Comparison of ENCODE assay signal across 18 mouse cellular contexts in the genomic region with DNA sequence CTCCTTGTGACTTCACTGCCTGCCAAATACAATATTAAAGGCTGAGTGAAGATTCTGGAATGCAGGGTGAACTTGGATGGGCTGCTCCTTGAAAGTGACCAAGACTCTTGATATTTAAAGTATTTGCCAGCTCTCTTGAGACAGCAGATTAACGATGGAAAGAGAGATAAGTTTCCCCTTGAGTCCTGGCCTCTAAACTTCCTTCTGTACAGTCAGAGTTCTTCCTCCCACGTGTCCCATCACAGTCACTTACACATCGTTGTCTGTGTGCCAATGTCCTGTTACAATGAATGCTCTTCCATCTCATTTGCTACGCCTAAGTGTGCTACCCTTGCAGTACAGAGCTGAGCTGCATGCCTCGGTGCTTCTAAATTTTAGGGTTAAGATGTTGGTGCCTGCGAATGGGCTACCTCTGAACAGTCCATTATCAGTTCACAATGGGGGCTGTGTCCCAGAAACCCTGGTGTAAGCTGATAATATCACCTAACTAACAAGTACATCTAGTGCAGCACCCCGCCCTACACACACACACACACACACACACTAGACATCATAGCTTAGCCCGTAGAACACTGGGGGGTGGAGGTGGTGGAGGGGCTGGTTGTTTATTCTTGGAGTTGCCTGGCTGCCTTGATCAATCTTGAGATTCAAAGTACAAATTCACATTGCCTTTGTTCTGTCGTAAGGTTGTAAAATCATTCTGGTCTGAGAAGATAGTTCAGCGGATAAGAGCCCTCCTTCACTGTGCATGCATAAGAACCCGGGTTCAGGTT.
DNase-seq lines count a peak whose midpoint lies in the region; ATAC-seq and TF ChIP-seq lines count a peak whose summit lies in the region.
"Had no signal": no experiment of that assay in that cellular context is flagged by ENCODE, and none has a peak within 500 bp of the region (broad histone marks: within the 10 kb centered on the region; RNA-seq: fewer than 3 reads in every experiment).

No protein-coding gene starts in this region.

- H3K9ac ChIP-seq in lung, embryonic 14.5 days, result no peak overlapping the region
- H3K9ac ChIP-seq: forebrain, embryonic 15.5 days had no signal

- H3K4me1 ChIP-seq in lung, embryonic 14.5 days (ENCODE audit: insufficient read depth), result peaks cover 10% of the 10 kb centered on the region
- H3K4me1 ChIP-seq in lung, adult 2 months (ENCODE audit: control insufficient read depth, insufficient read depth, low read length), result 0 out of 2 replicates have a peak, but pooled peaks cover under 1% of the 10 kb centered on the region
- H3K4me1 ChIP-seq: forebrain, embryonic 15.5 days; midbrain, embryonic 10.5 days had no signal

- H3K79me2 ChIP-seq in C2C12 (ENCODE audit: control insufficient read depth, insufficient read depth), result no peaks in the 10 kb centered on the region

- DNase-seq in lung, embryonic 14.5 days, result peak; percentile 65
- DNase-seq in lung, adult 2 months, result no peak
- DNase-seq in Patski (ENCODE audit: low read depth, low spot score), result peak; percentile 24
- peak; percentile 18 for DNase-seq in lung, postnatal 14 days
- no peak for DNase-seq in gastrocnemius, adult 8-10 months (ENCODE audit: low spot score in 2 of 2)
- no peak for DNase-seq in left cerebral cortex, postnatal 14 days (ENCODE audit: low spot score in 2 of 2)
- DNase-seq: adrenal gland, adult 8-10 months; cerebellum, adult 8-10 months; gastrocnemius, postnatal 25 days; kidney, postnatal 25 days; thymus, postnatal 25 days had no signal

- WGBS in lung, embryonic 14.5 days, result 40% methylated on average over 11 of the region's 11 CpGs
- 49% methylated on average over 11 of the region's 11 CpGs for WGBS in lung, adult 2 months

- peak; percentile 52; the same call in 1 of the 2 replicates for ATAC-seq in lung, embryonic 14.5 days (ENCODE audit: insufficient read depth)
- peak; percentile 53 for ATAC-seq in Patski
- ATAC-seq: forebrain, embryonic 15.5 days; hindbrain, postnatal 0 days had no signal

- no peak overlapping the region for H3K4me3 ChIP-seq in lung, embryonic 14.5 days (ENCODE audit: low read depth, low read length)
- no peak overlapping the region for H3K4me3 ChIP-seq in lung, adult 2 months (replicated peaks; ENCODE audit: extremely low read depth, low read depth, low read length)
- no peak overlapping the region for H3K4me3 ChIP-seq in C2C12 (ENCODE audit: insufficient read depth, poor library complexity, severe bottlenecking)
- H3K4me3 ChIP-seq: forebrain, embryonic 15.5 days; midbrain, embryonic 10.5 days had no signal

- H3K4me2 ChIP-seq in lung, embryonic 14.5 days, result no peak overlapping the region
- H3K4me2 ChIP-seq: forebrain, embryonic 15.5 days; liver, embryonic 11.5 days had no signal

- intact Hi-C loops in left cerebral cortex, postnatal 14 days (cut with DNase I), result no loop called here

- POLR2A ChIA-PET in Patski (lab: Charles Lee), result interaction anchor here (0.6 kb wide), 1 partner anchor 24 kb away, joined by 4 read pairs; no protein-coding TSS in a partner anchor

- H3K27ac ChIP-seq in lung, embryonic 14.5 days (ENCODE audit: low read depth), result no peak overlapping the region
- H3K27ac ChIP-seq: forebrain, embryonic 15.5 days; hindbrain, postnatal 0 days; macrophage; midbrain, embryonic 10.5 days had no signal

- TF ChIP-seq POLR2A in lung, adult 2 months (IDR thresholded peaks at IDR 0.05; ENCODE audit: borderline replicate concordance, extremely low read depth, low read depth, low read length), result no peak

- no peak for TF ChIP-seq CTCF in lung, embryonic 14.5 days (IDR thresholded peaks at IDR 0.05; ENCODE audit: low read depth)
- TF ChIP-seq CTCF in lung, adult 2 months (IDR thresholded peaks at IDR 0.05; ENCODE audit: insufficient read depth, low read length), result no peak
- TF ChIP-seq CTCF in C2C12 (IDR thresholded peaks at IDR 0.05; ENCODE audit: control insufficient read depth, insufficient read depth, insufficient read length) (no peak), Patski (IDR thresholded peaks at IDR 0.05) (no peak)

- CTCF ChIA-PET in Patski (lab: Charles Lee), result interaction anchor here (0.8 to 1.6 kb wide), 5 partner anchors 10 to 95 kb away, joined by 3 to 6 read pairs (median 5); no protein-coding TSS in a partner anchor

- no peaks in the 10 kb centered on the region for H3K9me3 ChIP-seq in lung, embryonic 14.5 days (ENCODE audit: low read depth, low read length)
- H3K9me3 ChIP-seq: forebrain, embryonic 15.5 days; midbrain, embryonic 10.5 days had no signal

- H3K79me3 ChIP-seq in C2C12 (ENCODE audit: low read depth), result no peaks in the 10 kb centered on the region

- no peak overlapping the region for H3ac ChIP-seq in C2C12 (ENCODE audit: control insufficient read depth, insufficient read length, low read depth)

- H3K27me3 ChIP-seq in lung, embryonic 14.5 days (ENCODE audit: insufficient read depth, low read length), result no peaks in the 10 kb centered on the region
- H3K27me3 ChIP-seq in C2C12 (ENCODE audit: control insufficient read depth, insufficient read depth, insufficient read length) (no peaks in the 10 kb centered on the region), Patski (no peaks in the 10 kb centered on the region)
- H3K27me3 ChIP-seq: CH12.LX; forebrain, embryonic 15.5 days had no signal

- in situ Hi-C loops in Patski (cut with MboI; ENCODE audit: low pct_unique_long_range_greater_than_20kb), result no loop called here

- no peaks in the 10 kb centered on the region for H3K36me3 ChIP-seq in lung, embryonic 14.5 days (ENCODE audit: insufficient read depth)
- H3K36me3 ChIP-seq in C2C12 (ENCODE audit: control insufficient read depth, insufficient read depth), result no peaks in the 10 kb centered on the region
- H3K36me3 ChIP-seq: forebrain, embryonic 15.5 days; midbrain, embryonic 10.5 days had no signal

TF ChIP-seq in C2C12, 6 proteins besides CTCF, POLR2A, EP300 and RAD21:
- TF ChIP-seq USF1 (IDR thresholded peaks at IDR 0.05; ENCODE audit: low read depth) (peak; percentile 73), MYOD1 (IDR thresholded peaks at IDR 0.05; ENCODE audit: control insufficient read depth, insufficient read length, low read depth) (no peak)

Comparison
In these comparisons a context has a peak if more than half of its experiments do, and no peak if none do; other contexts are left out.
1. DNase-seq: peak in lung, embryonic 14.5 days (single experiment), Patski (single experiment) and lung, postnatal 14 days (single experiment); none in lung, adult 2 months (single experiment), gastrocnemius, adult 8-10 months (0 of 2) and left cerebral cortex, postnatal 14 days (0 of 2).